In genomic region chr11:61545586-61545985, GRCm38 (mm10) we compare ENCODE assay signal across 27 mouse cellular contexts. TPM values are rescaled to one million over a fixed set of nuclear protein-coding genes. Genes with fewer than 3 reads are reported as not detected.
DNase-seq lines count a peak whose midpoint lies in the region; ATAC-seq and TF ChIP-seq lines count a peak whose summit lies in the region.
"Had no signal": no experiment of that assay in that cellular context is flagged by ENCODE, and none has a peak within 500 bp of the region (broad histone marks: within the 10 kb centered on the region; RNA-seq: fewer than 3 reads in every experiment).

No protein-coding gene starts in this region.

- no peaks in the 10 kb centered on the region for H3K27me3 ChIP-seq in kidney, embryonic 15.5 days
- no peaks in the 10 kb centered on the region for H3K27me3 ChIP-seq in midbrain, embryonic 15.5 days (replicated peaks)
- H3K27me3 ChIP-seq in midbrain, embryonic 16.5 days (ENCODE audit: control insufficient read depth, insufficient read depth, low read depth, low read length), result no peaks in the 10 kb centered on the region
- H3K27me3 ChIP-seq: embryonic facial prominence, embryonic 13.5 days; forebrain, embryonic 12.5 days; forebrain, embryonic 15.5 days; heart, embryonic 12.5 days; heart, embryonic 15.5 days; hindbrain, embryonic 13.5 days had no signal

- H3K4me2 ChIP-seq in kidney, embryonic 15.5 days, result no peak overlapping the region
- H3K4me2 ChIP-seq in midbrain, embryonic 15.5 days, result no peak overlapping the region
- H3K4me2 ChIP-seq in midbrain, embryonic 16.5 days (ENCODE audit: low read length), result no peak overlapping the region
- H3K4me2 ChIP-seq: embryonic facial prominence, embryonic 13.5 days; forebrain, embryonic 12.5 days; forebrain, embryonic 15.5 days; heart, embryonic 12.5 days; heart, embryonic 15.5 days; hindbrain, embryonic 13.5 days had no signal

- peaks cover 37% of the 10 kb centered on the region for H3K36me3 ChIP-seq in kidney, embryonic 15.5 days
- H3K36me3 ChIP-seq in midbrain, embryonic 15.5 days (replicated peaks), result peaks cover 11% of the 10 kb centered on the region; the same call in 1 of the 2 replicates
- H3K36me3 ChIP-seq in midbrain, embryonic 16.5 days (ENCODE audit: control insufficient read depth, insufficient read depth, low read length), result peaks cover 12% of the 10 kb centered on the region

- no peak overlapping the region for H3K9ac ChIP-seq in kidney, embryonic 15.5 days
- no peak overlapping the region for H3K9ac ChIP-seq in midbrain, embryonic 15.5 days
- H3K9ac ChIP-seq in midbrain, embryonic 16.5 days (ENCODE audit: low read depth, low read length), result no peak overlapping the region
- H3K9ac ChIP-seq: embryonic facial prominence, embryonic 13.5 days; forebrain, embryonic 12.5 days; forebrain, embryonic 15.5 days; heart, embryonic 12.5 days; heart, embryonic 15.5 days; hindbrain, embryonic 13.5 days had no signal

- H3K4me1 ChIP-seq in kidney, embryonic 15.5 days, result peaks cover 5% of the 10 kb centered on the region; the same call in 1 of the 2 replicates
- H3K4me1 ChIP-seq in midbrain, embryonic 15.5 days, result 0 out of 2 replicates have a peak, but pooled peaks cover 4% of the 10 kb centered on the region
- H3K4me1 ChIP-seq in midbrain, embryonic 16.5 days (ENCODE audit: control insufficient read depth, insufficient read depth, low read length), result peaks cover 6% of the 10 kb centered on the region; the same call in 1 of the 2 replicates
- H3K4me1 ChIP-seq: embryonic facial prominence, embryonic 13.5 days; forebrain, embryonic 12.5 days; hindbrain, embryonic 13.5 days had no signal

- H3K4me3 ChIP-seq in kidney, embryonic 15.5 days (replicated peaks), result no peak overlapping the region
- H3K4me3 ChIP-seq in layer of hippocampus, adult 2 months, result no peak overlapping the region
- H3K4me3 ChIP-seq in midbrain, embryonic 15.5 days, result no peak overlapping the region
- no peak overlapping the region for H3K4me3 ChIP-seq in midbrain, embryonic 16.5 days (ENCODE audit: low read depth, low read length)
- H3K4me3 ChIP-seq: embryonic facial prominence, embryonic 10.5 days; embryonic facial prominence, embryonic 13.5 days; erythroblast, embryonic 14.5 days; forebrain, embryonic 12.5 days; forebrain, embryonic 15.5 days; heart, embryonic 12.5 days; heart, embryonic 15.5 days; hindbrain, embryonic 10.5 days; hindbrain, embryonic 13.5 days had no signal

- TF ChIP-seq CTCF in layer of hippocampus, adult 2 months (conservative IDR thresholded peaks at IDR 0.05), result no peak

- H3K9me3 ChIP-seq in kidney, embryonic 15.5 days (replicated peaks), result no peaks in the 10 kb centered on the region
- no peaks in the 10 kb centered on the region for H3K9me3 ChIP-seq in midbrain, embryonic 15.5 days
- H3K9me3 ChIP-seq in midbrain, embryonic 16.5 days (replicated peaks; ENCODE audit: control insufficient read depth, low read length, poor library complexity, severe bottlenecking), result no peaks in the 10 kb centered on the region
- H3K9me3 ChIP-seq: embryonic facial prominence, embryonic 10.5 days; embryonic facial prominence, embryonic 13.5 days; forebrain, embryonic 12.5 days; forebrain, embryonic 15.5 days; heart, embryonic 12.5 days; heart, embryonic 15.5 days; hindbrain, embryonic 10.5 days; hindbrain, embryonic 13.5 days had no signal

- no peak overlapping the region for H3K27ac ChIP-seq in kidney, embryonic 15.5 days
- H3K27ac ChIP-seq in layer of hippocampus, adult 2 months, result peak overlapping the region; percentile 86
- 0 out of 2 replicates have a peak overlapping the region, but pooled peaks have one; percentile 12 for H3K27ac ChIP-seq in midbrain, embryonic 15.5 days
- no peak overlapping the region for H3K27ac ChIP-seq in midbrain, embryonic 16.5 days (ENCODE audit: low read length)
- H3K27ac ChIP-seq: embryonic facial prominence, embryonic 10.5 days; embryonic facial prominence, embryonic 13.5 days; forebrain, embryonic 12.5 days; forebrain, embryonic 15.5 days; heart, embryonic 15.5 days; hindbrain, embryonic 10.5 days; hindbrain, embryonic 13.5 days had no signal

- ATAC-seq in kidney, embryonic 15.5 days (replicated peaks; ENCODE audit: low FRiP score), result no peak
- no peak for ATAC-seq in midbrain, embryonic 15.5 days (replicated peaks)
- ATAC-seq in midbrain, embryonic 16.5 days, result no peak
- ATAC-seq: CD4-positive, CD25-positive, alpha-beta regulatory T cell, adult 4 months; forebrain, embryonic 15.5 days; hindbrain, embryonic 16.5 days had no signal

- 95% methylated on average over 2 of the region's 2 CpGs for WGBS in kidney, embryonic 15.5 days
- WGBS in midbrain, embryonic 15.5 days, result 82% methylated on average over 2 of the region's 2 CpGs
- 86% methylated on average over 2 of the region's 2 CpGs for WGBS in midbrain, embryonic 16.5 days

- DNase-seq in kidney, adult 11 months, result peak; percentile 28
- DNase-seq in layer of hippocampus, adult 2 months (ENCODE audit: low spot score in 2 of 2), result no peak
- no peak for DNase-seq in layer of hippocampus, adult 9-11 months
- DNase-seq: adrenal gland, adult 8-10 months; adrenal gland, postnatal 25 days; cerebellum, adult 11-12 months; cerebellum, adult 9-10 months; cerebellum, postnatal 14 days; embryo, embryonic 11 days; gastrocnemius, postnatal 25 days; heart, adult 18-20 months; heart, postnatal 10 days; heart, postnatal 36 days had no signal

RNA-seq across cellular contexts. Expression of gene Epn2, which starts 33.9 kb away (rescaled TPM):
- polyA plus RNA-seq in kidney, embryonic 15.5 days (2015; fragmentation: Nextera tagmentation; extraction: Ambion mirVana), result 22.1 and 25.5 TPM in 2 replicates
- total RNA-seq in layer of hippocampus, adult 2 months (2021), result 100 to 1,000 TPM; 162 to 170 TPM
- 76.2 and 78.3 TPM in 2 replicates for polyA plus RNA-seq in midbrain, embryonic 15.5 days (2015; fragmentation: Nextera tagmentation; extraction: Ambion mirVana)
- polyA plus RNA-seq in midbrain, embryonic 16.5 days (2015; fragmentation: Nextera tagmentation; extraction: Ambion mirVana), result 78.0 and 82.3 TPM in 2 replicates
- polyA plus RNA-seq: erythroblast, embryonic 14.5 days had no signal

RNA-seq across cellular contexts. Expression of gene B9d1, which starts 40.6 kb away (rescaled TPM):
- polyA plus RNA-seq in kidney, embryonic 15.5 days (2015; fragmentation: Nextera tagmentation; extraction: Ambion mirVana), result 42.6 and 45.2 TPM in 2 replicates
- 10 to 100 TPM; 47.4 to 47.9 TPM for total RNA-seq in layer of hippocampus, adult 2 months (2021)
- 34.9 and 38.9 TPM in 2 replicates for polyA plus RNA-seq in midbrain, embryonic 15.5 days (2015; fragmentation: Nextera tagmentation; extraction: Ambion mirVana)
- polyA plus RNA-seq in midbrain, embryonic 16.5 days (2015; fragmentation: Nextera tagmentation; extraction: Ambion mirVana), result 31.5 and 32.8 TPM in 2 replicates

RNA-seq across cellular contexts. Expression of gene Mapk7, which starts 51.4 kb away (rescaled TPM):
- 54.1 and 63.6 TPM in 2 replicates for polyA plus RNA-seq in kidney, embryonic 15.5 days (2015; fragmentation: Nextera tagmentation; extraction: Ambion mirVana)
- total RNA-seq in layer of hippocampus, adult 2 months (2021), result 10 to 100 TPM; 26.2 to 28.5 TPM
- polyA plus RNA-seq in midbrain, embryonic 15.5 days (2015; fragmentation: Nextera tagmentation; extraction: Ambion mirVana), result 72.3 and 73.1 TPM in 2 replicates
- polyA plus RNA-seq in midbrain, embryonic 16.5 days (2015; fragmentation: Nextera tagmentation; extraction: Ambion mirVana), result 63.0 and 66.7 TPM in 2 replicates

Comparison
In these comparisons a context has a peak if more than half of its experiments do, and no peak if none do; other contexts are left out.
1. H3K27ac ChIP-seq: peak in layer of hippocampus, adult 2 months (single experiment) and midbrain, embryonic 15.5 days (single experiment); none in kidney, embryonic 15.5 days (single experiment) and midbrain, embryonic 16.5 days (single experiment).